Mouse (Mus musculus) liver, adult 2 months (tissue): ENCODE data around the gene Alkbh1. TPM values are rescaled to one million over a fixed set of nuclear protein-coding genes. Genes with fewer than 3 reads are reported as not detected.
A peak's percentile ranks its signal among the peaks of the same experiment; 100 is the strongest.
"Not testable (repeated sequence)": the region's sequence is repeated elsewhere in the genome, so short reads cannot be mapped to it uniquely, and the experiment has no call there.

Experiments
- DNase-seq: peaks from one replicate; pipeline ENCODE4 v3.0.0-alpha.2; 2011; ENCODE audit warnings: low read depth, low spot score; ENCODE audit errors: extremely low read depth
- H3K27ac ChIP-seq: fragments of 200-500 bp; replicated peaks from 2 replicates; pipeline ENCODE4 v1.5.1; 2012; ENCODE audit warnings: low read depth, mild to moderate bottlenecking, control low read depth, inconsistent platforms, low read length; ENCODE audit not compliant: insufficient read depth
- H3K27me3 ChIP-seq: fragments of 200-500 bp; 2 replicates; pipeline ENCODE4 v1.6.1; 2012; ENCODE audit warnings: mild to moderate bottlenecking, moderate library complexity, low read length, inconsistent platforms; ENCODE audit not compliant: control insufficient read depth, insufficient read depth
- H3K36me3 ChIP-seq: fragments of 200-500 bp; 2 replicates; pipeline ENCODE4 v1.6.1; 2012; ENCODE audit warnings: low read length, inconsistent platforms; ENCODE audit not compliant: control insufficient read depth, insufficient read depth
- H3K4me1 ChIP-seq: fragments of 200-500 bp; 2 replicates; pipeline ENCODE4 v1.6.1; 2011; ENCODE audit warnings: low read length; ENCODE audit not compliant: control insufficient read depth, insufficient read depth
- H3K4me3 ChIP-seq: fragments of 200-500 bp; 2 replicates; pipeline ENCODE4 v1.5.1; 2011; ENCODE audit warnings: low read depth, mild to moderate bottlenecking, control low read depth, low read length, moderate library complexity; ENCODE audit not compliant: insufficient read depth
- H3K79me2 ChIP-seq: fragments of 200-500 bp; 2 replicates; pipeline ENCODE4 v1.6.1; 2012; ENCODE audit warnings: inconsistent platforms, mild to moderate bottlenecking, low read length, moderate library complexity; ENCODE audit not compliant: control insufficient read depth, insufficient read depth
- H3K9ac ChIP-seq: fragments of 200-500 bp; 2 replicates; pipeline ENCODE4 v1.6.1; 2012; ENCODE audit warnings: low read depth, mild to moderate bottlenecking, control low read depth, inconsistent platforms, low read length
- CTCF ChIP-seq: fragments of 200-500 bp; IDR thresholded peaks from 2 replicates; pipeline ENCODE4 v1.5.1; 2011; ENCODE audit warnings: low read depth, low read length, control low read depth
- POLR2A ChIP-seq: fragments of 200-500 bp; IDR thresholded peaks from 2 replicates; pipeline ENCODE4 v1.6.1; 2011; ENCODE audit warnings: low read length, control low read depth; ENCODE audit not compliant: insufficient read depth; ENCODE audit errors: extremely low read depth
- WGBS: fragments of 180-500 bp; shearing (Covaris S2); methylation state at CpG from one replicate; pipeline ENCODE4 v1.1.7; 2018; 5-methylcytosine and 5-hydroxymethylcytosine counted together
- polyA plus RNA-seq: library from polyadenylated mRNA; depleted of rRNA; stranded (reverse); fragments of >200 nt; gene quantifications from 2 replicates; pipeline ENCODE4 v1.2.3, GENCODE M21; 2012; rRNA removed
- total RNA-seq: library from RNA; depleted of rRNA; stranded (reverse); fragments of >200 nt; gene quantifications from 2 replicates; pipeline ENCODE4 v1.2.3, GENCODE M21; 2014; rRNA removed

The Alkbh1 gene
- total RNA-seq (8.4 and 10.3 TPM in 2 replicates), polyA plus RNA-seq (4.9 and 11.1 TPM in 2 replicates)

- H3K9ac ChIP-seq = peak within 1 kb of the TSS; percentile 91
- peaks cover 4% of the 10 kb centered on the region; the same call in 1 of the 2 replicates for H3K79me2 ChIP-seq
- WGBS = under 1% methylated on average over 28 of the region's 28 CpGs
- no peak for TF ChIP-seq CTCF
- peak; percentile 60; the same call in 1 of the 2 replicates for TF ChIP-seq POLR2A
- no peaks in the 10 kb centered on the region for H3K27me3 ChIP-seq
- peak; percentile 83 for DNase-seq
- H3K36me3 ChIP-seq = peaks cover 28% of the 10 kb centered on the region
- peak within 1 kb of the TSS; percentile 97 for H3K4me3 ChIP-seq
- peaks cover 10% of the 10 kb centered on the region for H3K4me1 ChIP-seq
- H3K27ac ChIP-seq = peak within 1 kb of the TSS; percentile 80
Measured at GRCm38 (mm10) chr12:87443700-87444122, at the start of gene Alkbh1, which contains the start of gene Slirp. Gene Alkbh1 (minus strand): TSS chr12:87444017. Gene Slirp (plus strand): TSS chr12:87443896.

- H3K27me3 ChIP-seq, H3K27ac ChIP-seq, H3K4me1 ChIP-seq, H3K9ac ChIP-seq, H3K79me2 ChIP-seq, H3K4me3 ChIP-seq, H3K36me3 ChIP-seq, DNase-seq: not testable (repeated sequence)
- 52% methylated on average over 2 of the region's 2 CpGs for WGBS
Measured at GRCm38 (mm10) chr12:87488683-87489082, 44.9 kb upstream of the Alkbh1 start.

- 81% methylated on average over 5 of the region's 5 CpGs for WGBS
- H3K4me3 ChIP-seq, H3K36me3 ChIP-seq, H3K79me2 ChIP-seq, H3K27ac ChIP-seq, H3K9ac ChIP-seq, DNase-seq, H3K4me1 ChIP-seq, H3K27me3 ChIP-seq: not testable (repeated sequence)
Measured at GRCm38 (mm10) chr12:87482482-87482881, 38.7 kb upstream of the Alkbh1 start.

GRCm38 (mm10) chr12:87474756-87475155 is 30.9 kb upstream of the Alkbh1 start:
- no peaks in the 10 kb centered on the region for H3K27me3 ChIP-seq
- TF ChIP-seq POLR2A = no peak
- peaks cover 8% of the 10 kb centered on the region; the same call in 1 of the 2 replicates for H3K79me2 ChIP-seq
- H3K9ac ChIP-seq = no peak overlapping the region
- H3K4me1 ChIP-seq = peaks cover 7% of the 10 kb centered on the region; the same call in 1 of the 2 replicates
- no peak for DNase-seq
- WGBS = 84% methylated on average over 3 of the region's 3 CpGs
- no peaks in the 10 kb centered on the region for H3K36me3 ChIP-seq
- H3K4me3 ChIP-seq = no peak overlapping the region
- H3K27ac ChIP-seq = no peak overlapping the region

GRCm38 (mm10) chr12:87471964-87472786 is 28.4 kb upstream of the Alkbh1 start, which contains the start of gene Snw1:
Gene Snw1 (minus strand): TSS chr12:87472274.
- DNase-seq = peak; percentile 92
- peak within 1 kb of the TSS; percentile 60 for H3K27ac ChIP-seq
- WGBS = 3% methylated on average over 45 of the region's 45 CpGs
- no peak for TF ChIP-seq CTCF
- TF ChIP-seq POLR2A = peak; percentile 62; the same call in 1 of the 2 replicates
- peaks cover 7% of the 10 kb centered on the region; the same call in 1 of the 2 replicates for H3K4me1 ChIP-seq
- H3K36me3 ChIP-seq = peaks cover 6% of the 10 kb centered on the region; the same call in 1 of the 2 replicates
- H3K79me2 ChIP-seq = peaks cover 8% of the 10 kb centered on the region; the same call in 1 of the 2 replicates
- H3K4me3 ChIP-seq = peak within 1 kb of the TSS; percentile 88
- peak within 1 kb of the TSS; percentile 91 for H3K9ac ChIP-seq
- H3K27me3 ChIP-seq = no peaks in the 10 kb centered on the region
